Mouse (Mus musculus): ENCODE data around the gene Iqcf5. TPM values are rescaled to one million over a fixed set of nuclear protein-coding genes. Genes with fewer than 3 reads are reported as not detected.

Gene Iqcf5
- 0.25 TPM in 1 of 2 replicates, not detected in the other for polyA plus RNA-seq (2012; rRNA removed)

GRCm38 (mm10) chr9:106514273-106514672, at the start of gene Iqcf5:
Gene Iqcf5, plus strand, starts transcription at chr9:106514573.
- DNase-seq (ENCODE audit: extremely low spot score in 1 of 2, low spot score in 1 of 2) = no peak

GRCm38 (mm10) chr9:106464751-106465541, 49.4 kb upstream of the Iqcf5 start:
- peak in 1 of 2 experiments; percentile 66 for DNase-seq (ENCODE audit: extremely low spot score in 1 of 2, low spot score in 1 of 2)

GRCm38 (mm10) chr9:106465571-106466200, 48.7 kb upstream of the Iqcf5 start, which contains the start of gene Gpr62:
Gene Gpr62, minus strand, starts transcription at chr9:106465938.
- DNase-seq (ENCODE audit: extremely low spot score in 1 of 2, low spot score in 1 of 2) = peak in 1 of 2 experiments; percentile 73

- no peak for DNase-seq (ENCODE audit: extremely low spot score in 1 of 2, low spot score in 1 of 2)
Observed at GRCm38 (mm10) chr9:106466721-106467120, 47.7 kb upstream of the Iqcf5 start.

GRCm38 (mm10) chr9:106467746-106468145, 46.6 kb upstream of the Iqcf5 start:
- no peak for DNase-seq (ENCODE audit: extremely low spot score in 1 of 2, low spot score in 1 of 2)

- DNase-seq (ENCODE audit: extremely low spot score in 1 of 2, low spot score in 1 of 2) = no peak
Observed at GRCm38 (mm10) chr9:106469317-106469716, 45.1 kb upstream of the Iqcf5 start.

- no peak for DNase-seq (ENCODE audit: extremely low spot score in 1 of 2, low spot score in 1 of 2)
Observed at GRCm38 (mm10) chr9:106469776-106470175, 44.6 kb upstream of the Iqcf5 start.

GRCm38 (mm10) chr9:106470991-106471750, 43.2 kb upstream of the Iqcf5 start:
- DNase-seq (ENCODE audit: extremely low spot score in 1 of 2, low spot score in 1 of 2) = peak in 1 of 2 experiments; percentile 57

GRCm38 (mm10) chr9:106471892-106472291, 42.5 kb upstream of the Iqcf5 start:
- DNase-seq (ENCODE audit: extremely low spot score in 1 of 2, low spot score in 1 of 2) = peak in 1 of 2 experiments; percentile 50

GRCm38 (mm10) chr9:106472321-106472720, 42.1 kb upstream of the Iqcf5 start:
- no peak for DNase-seq (ENCODE audit: extremely low spot score in 1 of 2, low spot score in 1 of 2)

GRCm38 (mm10) chr9:106473081-106473752, 41.2 kb upstream of the Iqcf5 start:
- DNase-seq (ENCODE audit: extremely low spot score in 1 of 2, low spot score in 1 of 2) = peak in 1 of 2 experiments; percentile 2

GRCm38 (mm10) chr9:106473753-106474105, 40.6 kb upstream of the Iqcf5 start:
- peak in 1 of 2 experiments; percentile 2 for DNase-seq (ENCODE audit: extremely low spot score in 1 of 2, low spot score in 1 of 2)

- peak; percentile 18 to 65 for DNase-seq (ENCODE audit: extremely low spot score in 1 of 2, low spot score in 1 of 2)
Observed at GRCm38 (mm10) chr9:106474456-106474855, 39.9 kb upstream of the Iqcf5 start.

- peak in 1 of 2 experiments; percentile 2 for DNase-seq (ENCODE audit: extremely low spot score in 1 of 2, low spot score in 1 of 2)
Observed at GRCm38 (mm10) chr9:106475046-106475445, 39.3 kb upstream of the Iqcf5 start.

GRCm38 (mm10) chr9:106475663-106476001, 38.7 kb upstream of the Iqcf5 start, which contains the start of gene Rrp9:
Gene Rrp9, plus strand, starts transcription at chr9:106475963.
- no peak for DNase-seq (ENCODE audit: extremely low spot score in 1 of 2, low spot score in 1 of 2)

- peak in 1 of 2 experiments; percentile 4 for DNase-seq (ENCODE audit: extremely low spot score in 1 of 2, low spot score in 1 of 2)
Observed at GRCm38 (mm10) chr9:106476002-106476923, 38.1 kb upstream of the Iqcf5 start.

- DNase-seq (ENCODE audit: extremely low spot score in 1 of 2, low spot score in 1 of 2) = peak; percentile 100
Observed at GRCm38 (mm10) chr9:106476924-106477484, 37.4 kb upstream of the Iqcf5 start, which contains the start of gene Parp3. Gene Parp3, minus strand, starts transcription at chr9:106476949.

GRCm38 (mm10) chr9:106477649-106478048, 36.7 kb upstream of the Iqcf5 start:
- no peak for DNase-seq (ENCODE audit: extremely low spot score in 1 of 2, low spot score in 1 of 2)

GRCm38 (mm10) chr9:106478101-106478500, 36.3 kb upstream of the Iqcf5 start:
- DNase-seq (ENCODE audit: extremely low spot score in 1 of 2, low spot score in 1 of 2) = no peak
